Mouse (Mus musculus): ENCODE measurements around the gene Gm49321. TPM values are rescaled to one million over a fixed set of nuclear protein-coding genes. Genes with fewer than 3 reads are reported as not detected.

Gene Gm49321
- polyA plus RNA-seq, 1 experiment from 2014 or later, result 24.9 TPM

DNA sequence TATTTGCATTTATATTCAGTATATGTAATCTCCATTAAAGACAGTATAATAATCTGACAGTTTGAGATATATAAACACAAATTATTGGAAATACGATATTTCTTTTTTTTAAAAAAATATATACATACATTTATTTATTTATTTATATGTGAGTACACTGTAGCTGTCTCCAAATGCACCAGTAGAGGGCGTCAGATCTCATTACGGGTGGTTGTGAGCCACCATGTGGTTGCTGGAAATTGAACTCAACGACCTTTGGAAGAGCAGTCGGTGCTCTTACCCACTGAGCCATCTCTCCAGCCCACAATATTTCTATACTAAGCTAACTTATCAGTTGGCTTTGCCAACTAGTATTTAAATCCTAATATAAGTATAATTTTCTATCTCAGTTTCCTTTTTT is 6.2 kb upstream of the Gm49321 start:
- H3K36me3 ChIP-seq (ENCODE audit: control insufficient read depth, insufficient read depth), result peaks cover 28% of the 10 kb centered on the region

DNA sequence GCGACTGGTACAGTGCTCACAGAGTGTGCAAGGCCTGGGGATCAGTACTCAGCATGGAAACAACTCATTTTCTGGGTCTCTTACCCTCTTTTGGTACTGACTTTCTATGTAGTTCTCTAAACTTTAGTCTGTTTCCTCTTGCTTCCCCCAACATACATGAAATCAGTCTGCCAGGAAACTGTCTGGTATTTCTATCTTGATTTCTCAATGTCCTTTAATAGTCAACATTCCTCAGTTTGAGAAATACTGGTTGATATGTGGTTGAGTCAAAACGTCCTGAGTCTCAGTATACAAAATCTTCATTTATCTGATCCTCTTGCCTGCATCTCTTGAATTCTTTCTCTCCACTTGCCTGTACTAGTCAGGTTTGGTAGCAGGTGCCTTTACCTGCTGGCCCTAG is 2.9 kb upstream of the Gm49321 start:
- Histone ChIP-seq H3K36me3 (ENCODE audit: control insufficient read depth, insufficient read depth) (peaks cover 32% of the 10 kb centered on the region), H3K4me2 (ENCODE audit: low read length) (no peak overlapping the region), H3K27me3 (replicated peaks; ENCODE audit: control insufficient read depth, insufficient read depth, low read length) (no peaks in the 10 kb centered on the region), H3K9me3 (ENCODE audit: control insufficient read depth, low read length) (no peaks in the 10 kb centered on the region), H3K4me3 (replicated peaks; ENCODE audit: low read length) (no peak overlapping the region), H3K27ac (ENCODE audit: low read length) (no peak overlapping the region), H3K9ac (replicated peaks; ENCODE audit: low read depth, low read length) (no peak overlapping the region), H3K4me1 (replicated peaks; ENCODE audit: control insufficient read depth, insufficient read depth, low read length) (no peaks in the 10 kb centered on the region)
- ATAC-seq, result no peak
- WGBS, result 80% methylated on average over 2 of the region's 2 CpGs

More for the DNA sequence above, 6.2 kb upstream of the Gm49321 start:
- Histone ChIP-seq H3K4me2 (ENCODE audit: low read length) (no peak overlapping the region), H3K9me3 (ENCODE audit: control insufficient read depth, low read length) (no peaks in the 10 kb centered on the region), H3K9ac (replicated peaks; ENCODE audit: low read depth, low read length) (no peak overlapping the region), H3K4me1 (replicated peaks; ENCODE audit: control insufficient read depth, insufficient read depth, low read length) (no peaks in the 10 kb centered on the region), H3K27me3 (replicated peaks; ENCODE audit: control insufficient read depth, insufficient read depth, low read length) (no peaks in the 10 kb centered on the region), H3K4me3 (replicated peaks; ENCODE audit: low read length) (no peak overlapping the region), H3K27ac (ENCODE audit: low read length) (no peak overlapping the region)
- ATAC-seq, result no peak
- WGBS, result 58% methylated on average over 5 of the region's 5 CpGs

DNA sequence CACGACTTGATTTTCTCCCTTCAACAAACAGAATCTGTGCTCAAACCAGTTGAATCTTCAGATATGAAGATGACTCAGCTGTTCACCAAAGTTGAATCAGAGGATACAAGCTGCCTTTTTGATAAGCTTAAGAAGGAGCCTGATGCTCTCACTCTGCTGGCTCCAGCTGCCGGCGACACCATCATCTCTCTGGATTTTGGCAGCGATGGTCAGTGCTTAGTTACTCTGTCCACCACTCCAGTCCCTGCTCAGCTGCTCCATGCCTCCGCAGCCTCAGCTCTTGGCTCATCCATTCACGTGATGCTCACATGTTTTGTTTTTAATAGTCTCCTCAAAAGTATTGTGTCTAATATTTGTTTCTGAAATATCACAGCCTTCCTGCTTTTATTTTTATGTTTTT is 2.1 kb downstream of the Gm49321 start:
- Histone ChIP-seq H3K27me3 (replicated peaks; ENCODE audit: control insufficient read depth, insufficient read depth, low read length) (no peaks in the 10 kb centered on the region), H3K4me2 (ENCODE audit: low read length) (no peak overlapping the region), H3K9me3 (ENCODE audit: control insufficient read depth, low read length) (no peaks in the 10 kb centered on the region), H3K4me3 (replicated peaks; ENCODE audit: low read length) (no peak overlapping the region), H3K27ac (ENCODE audit: low read length) (no peak overlapping the region), H3K4me1 (replicated peaks; ENCODE audit: control insufficient read depth, insufficient read depth, low read length) (no peaks in the 10 kb centered on the region), H3K36me3 (ENCODE audit: control insufficient read depth, insufficient read depth) (peaks cover 31% of the 10 kb centered on the region), H3K9ac (replicated peaks; ENCODE audit: low read depth, low read length) (no peak overlapping the region)
- WGBS, result 92% methylated on average over 6 of the region's 6 CpGs
- no peak for ATAC-seq

DNA sequence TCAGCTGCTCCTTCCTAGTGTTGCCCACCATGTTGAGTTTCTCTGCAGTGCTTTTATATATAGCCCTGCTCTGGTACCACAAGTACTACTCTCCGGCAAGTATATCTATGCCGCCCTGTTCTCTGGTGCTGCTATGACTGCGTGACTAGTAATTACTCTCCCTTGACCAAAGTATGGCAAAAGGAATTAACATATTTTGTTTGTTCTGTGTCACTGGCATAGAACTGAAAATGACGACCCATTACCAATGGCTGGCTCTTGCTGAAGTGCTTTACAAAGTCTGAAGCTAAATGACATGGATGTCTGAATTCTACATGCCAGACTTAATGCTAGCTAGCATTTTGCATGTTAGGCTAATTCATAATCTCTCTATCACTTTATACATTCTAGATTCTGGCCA is 11.0 kb downstream of the Gm49321 start:
- 87% methylated on average over 4 of the region's 4 CpGs for WGBS
- H3K4me1 ChIP-seq (replicated peaks; ENCODE audit: control insufficient read depth, insufficient read depth, low read length), result peaks cover 12% of the 10 kb centered on the region
- H3K9ac ChIP-seq (replicated peaks; ENCODE audit: low read depth, low read length), result no peak overlapping the region
- H3K27me3 ChIP-seq (replicated peaks; ENCODE audit: control insufficient read depth, insufficient read depth, low read length), result no peaks in the 10 kb centered on the region
- H3K9me3 ChIP-seq (ENCODE audit: control insufficient read depth, low read length), result no peaks in the 10 kb centered on the region
- no peak overlapping the region for H3K4me2 ChIP-seq (ENCODE audit: low read length)
- H3K27ac ChIP-seq (ENCODE audit: low read length), result no peak overlapping the region
- ATAC-seq, result no peak
- H3K4me3 ChIP-seq (replicated peaks; ENCODE audit: low read length), result no peak overlapping the region
- H3K36me3 ChIP-seq (ENCODE audit: control insufficient read depth, insufficient read depth), result peaks cover 16% of the 10 kb centered on the region

DNA sequence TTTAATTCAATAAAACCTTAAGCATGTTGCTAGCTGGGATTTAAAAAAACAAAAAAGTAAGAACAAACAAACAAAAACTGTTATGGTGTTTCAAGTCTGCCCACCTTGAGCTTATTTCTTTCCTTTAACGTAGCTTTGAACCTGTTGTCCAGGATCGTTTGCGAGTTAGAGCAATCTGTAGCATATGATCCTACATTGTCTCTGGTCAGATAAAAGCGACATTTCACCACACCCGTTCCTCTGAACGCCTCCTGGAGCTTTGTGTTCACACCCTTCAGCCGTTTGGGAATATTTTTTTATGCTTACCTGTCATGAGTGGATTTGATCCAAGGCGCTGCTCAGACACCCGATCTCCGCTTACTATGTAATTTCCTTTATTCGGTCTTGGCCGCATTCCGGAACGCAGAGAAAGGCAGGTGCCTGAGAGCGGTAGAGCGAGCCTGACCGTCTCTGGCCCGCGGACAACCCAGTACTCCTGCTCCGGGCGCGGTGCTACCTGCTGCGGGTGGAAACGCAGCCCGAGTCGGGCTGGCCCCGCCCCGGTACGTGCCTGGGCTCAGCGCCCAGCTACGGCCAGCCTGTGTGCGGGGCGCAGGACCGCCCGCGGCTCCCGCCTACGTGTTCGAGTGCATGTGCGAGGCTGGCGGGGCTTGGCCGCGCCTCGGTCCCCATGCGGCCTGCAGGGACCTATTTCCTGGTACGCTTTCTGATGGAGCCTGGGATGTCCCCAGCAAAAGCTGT is 12.0 kb downstream of the Gm49321 start:
- Histone ChIP-seq H3K27me3 (replicated peaks; ENCODE audit: control insufficient read depth, insufficient read depth, low read length) (no peaks in the 10 kb centered on the region), H3K4me1 (replicated peaks; ENCODE audit: control insufficient read depth, insufficient read depth, low read length) (peaks cover 14% of the 10 kb centered on the region), H3K4me3 (replicated peaks; ENCODE audit: low read length) (peak overlapping the region; percentile 49), H3K27ac (ENCODE audit: low read length) (no peak overlapping the region), H3K9me3 (ENCODE audit: control insufficient read depth, low read length) (no peaks in the 10 kb centered on the region), H3K9ac (replicated peaks; ENCODE audit: low read depth, low read length) (peak overlapping the region; percentile 69), H3K36me3 (ENCODE audit: control insufficient read depth, insufficient read depth) (peaks cover 10% of the 10 kb centered on the region; the same call in 1 of the 2 replicates), H3K4me2 (ENCODE audit: low read length) (peak overlapping the region; percentile 83)
- WGBS, result 5% methylated on average over 46 of the region's 46 CpGs
- ATAC-seq, result peak; percentile 86

DNA sequence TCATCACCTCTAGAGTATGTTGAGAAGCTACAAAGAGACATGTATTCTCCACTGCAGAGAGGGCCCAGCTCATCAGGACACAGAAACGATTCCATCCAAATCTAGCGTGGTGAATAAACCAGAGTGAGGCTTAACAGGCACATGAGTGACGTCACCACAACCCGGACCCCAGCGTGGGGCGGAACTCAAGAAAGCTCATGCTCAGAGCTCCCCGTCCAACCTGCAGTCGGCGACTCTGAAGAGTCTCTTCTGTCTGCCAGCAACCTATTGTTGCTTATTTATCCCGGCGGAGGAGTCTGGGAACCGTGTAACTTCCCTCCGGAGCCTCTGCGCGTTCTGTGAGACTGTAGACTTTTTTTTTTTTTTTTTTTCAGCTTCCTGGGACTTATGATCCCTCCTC is 15.4 kb downstream of the Gm49321 start:
- H3K4me3 ChIP-seq (replicated peaks; ENCODE audit: low read length), result peak overlapping the region; percentile 41
- peaks cover 14% of the 10 kb centered on the region for H3K4me1 ChIP-seq (replicated peaks; ENCODE audit: control insufficient read depth, insufficient read depth, low read length)
- H3K9me3 ChIP-seq (ENCODE audit: control insufficient read depth, low read length), result no peaks in the 10 kb centered on the region
- no peaks in the 10 kb centered on the region for H3K27me3 ChIP-seq (replicated peaks; ENCODE audit: control insufficient read depth, insufficient read depth, low read length)
- peak; percentile 57 for ATAC-seq
- H3K9ac ChIP-seq (replicated peaks; ENCODE audit: low read depth, low read length), result peak overlapping the region; percentile 48
- 7% methylated on average over 15 of the region's 15 CpGs for WGBS
- H3K4me2 ChIP-seq (ENCODE audit: low read length), result peak overlapping the region; percentile 61
- H3K27ac ChIP-seq (ENCODE audit: low read length), result no peak overlapping the region
- H3K36me3 ChIP-seq (ENCODE audit: control insufficient read depth, insufficient read depth), result no peaks in the 10 kb centered on the region

DNA sequence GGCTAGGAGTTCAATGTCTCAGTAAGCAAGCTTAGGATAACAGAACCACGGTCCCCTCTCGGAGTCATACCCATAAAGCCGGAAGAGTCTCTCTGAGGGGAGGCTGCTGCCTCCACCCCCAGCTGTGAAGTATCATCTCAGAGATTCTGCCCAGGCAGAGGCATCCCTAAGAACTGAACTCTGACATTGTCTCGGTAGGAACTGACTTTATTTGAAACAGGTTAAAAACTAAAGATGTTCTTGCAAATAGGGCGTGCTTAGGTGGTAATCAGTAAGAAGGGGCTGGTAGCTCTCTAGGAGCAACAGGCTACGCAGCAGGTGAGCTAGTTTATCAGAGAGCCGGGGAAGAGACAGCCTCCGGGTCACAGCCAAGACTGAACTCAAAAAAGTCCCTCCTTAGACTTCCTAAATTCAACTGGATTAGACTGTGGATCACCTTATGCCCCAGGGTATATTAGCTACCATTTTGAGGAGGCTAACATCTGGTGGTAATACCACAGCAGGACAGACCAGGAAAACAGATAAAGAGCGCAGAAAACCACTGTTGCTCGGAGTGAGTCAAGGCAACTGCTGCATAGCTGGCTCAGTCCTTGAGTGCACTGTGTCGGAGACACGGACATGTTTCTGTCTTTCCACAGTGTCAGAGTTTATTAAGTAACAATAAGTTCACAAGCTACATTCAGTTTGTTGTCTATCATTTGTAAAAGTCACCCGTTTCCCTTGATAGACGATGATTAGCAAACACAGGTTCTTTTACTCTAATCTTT is 16.1 kb downstream of the Gm49321 start:
- 57% methylated on average over 14 of the region's 14 CpGs for WGBS
- H3K27me3 ChIP-seq (replicated peaks; ENCODE audit: control insufficient read depth, insufficient read depth, low read length), result no peaks in the 10 kb centered on the region
- H3K4me3 ChIP-seq (replicated peaks; ENCODE audit: low read length), result peak overlapping the region; percentile 41
- no peaks in the 10 kb centered on the region for H3K36me3 ChIP-seq (ENCODE audit: control insufficient read depth, insufficient read depth)
- H3K4me1 ChIP-seq (replicated peaks; ENCODE audit: control insufficient read depth, insufficient read depth, low read length), result peaks cover 14% of the 10 kb centered on the region
- H3K27ac ChIP-seq (ENCODE audit: low read length), result no peak overlapping the region
- peak overlapping the region; percentile 61 for H3K4me2 ChIP-seq (ENCODE audit: low read length)
- peak overlapping the region; percentile 48; the same call in 1 of the 2 replicates for H3K9ac ChIP-seq (replicated peaks; ENCODE audit: low read depth, low read length)
- H3K9me3 ChIP-seq (ENCODE audit: control insufficient read depth, low read length), result no peaks in the 10 kb centered on the region
- ATAC-seq, result no peak

DNA sequence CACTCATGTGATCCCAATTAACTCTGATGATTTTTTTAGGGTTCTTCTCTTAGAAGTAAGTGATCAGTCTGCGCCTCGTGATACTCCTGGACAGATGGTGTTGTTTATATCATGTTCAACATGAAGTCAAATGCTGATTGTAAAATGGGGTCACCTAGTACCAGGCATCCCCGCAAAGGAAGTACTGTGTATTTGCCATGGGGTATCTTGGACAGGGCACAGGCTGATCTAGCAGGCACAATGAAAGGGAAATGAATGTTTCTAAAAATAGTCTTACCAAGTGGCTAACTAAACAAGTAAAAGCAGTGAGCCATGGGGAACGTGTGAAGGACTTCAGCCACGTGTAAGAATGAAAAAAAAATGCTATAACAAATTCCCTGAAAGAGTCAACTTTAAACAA is 17.3 kb downstream of the Gm49321 start:
- Histone ChIP-seq H3K27me3 (replicated peaks; ENCODE audit: control insufficient read depth, insufficient read depth, low read length) (no peaks in the 10 kb centered on the region), H3K4me1 (replicated peaks; ENCODE audit: control insufficient read depth, insufficient read depth, low read length) (peaks cover 9% of the 10 kb centered on the region), H3K27ac (ENCODE audit: low read length) (no peak overlapping the region), H3K9me3 (ENCODE audit: control insufficient read depth, low read length) (no peaks in the 10 kb centered on the region), H3K4me3 (replicated peaks; ENCODE audit: low read length) (no peak overlapping the region), H3K4me2 (ENCODE audit: low read length) (no peak overlapping the region), H3K9ac (replicated peaks; ENCODE audit: low read depth, low read length) (no peak overlapping the region), H3K36me3 (ENCODE audit: control insufficient read depth, insufficient read depth) (no peaks in the 10 kb centered on the region)
- WGBS, result 73% methylated on average over 5 of the region's 5 CpGs
- ATAC-seq, result no peak

DNA sequence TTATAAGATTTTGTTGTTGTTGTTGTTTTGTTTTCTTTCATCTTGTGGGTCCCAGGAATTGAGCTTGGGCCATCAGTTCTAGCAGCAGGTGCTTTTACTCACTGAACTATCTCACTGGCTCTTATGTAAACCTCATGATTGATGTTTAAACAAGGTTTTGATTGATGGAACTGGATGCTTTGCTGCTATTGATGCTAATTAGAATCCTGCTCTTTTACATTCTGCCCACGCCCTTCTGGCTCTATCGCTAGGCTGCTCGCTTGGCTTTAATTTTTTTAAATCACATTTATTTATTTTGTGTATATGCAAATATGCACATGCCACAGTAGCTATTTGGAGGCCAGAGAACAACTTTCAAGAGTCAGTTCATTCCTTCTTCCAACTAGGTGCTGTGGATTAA is 20.2 kb downstream of the Gm49321 start:
- 66% methylated on average over 3 of the region's 3 CpGs for WGBS

More for the DNA sequence above, 20.2 kb downstream of the Gm49321 start:
- no peak for ATAC-seq
- H3K27me3 ChIP-seq (replicated peaks; ENCODE audit: control insufficient read depth, insufficient read depth, low read length), result 0 out of 2 replicates have a peak, but pooled peaks cover 2% of the 10 kb centered on the region
- H3K4me3 ChIP-seq (replicated peaks; ENCODE audit: low read length), result no peak overlapping the region
- H3K4me1 ChIP-seq (replicated peaks; ENCODE audit: control insufficient read depth, insufficient read depth, low read length), result peaks cover 7% of the 10 kb centered on the region; the same call in 1 of the 2 replicates
- no peaks in the 10 kb centered on the region for H3K9me3 ChIP-seq (ENCODE audit: control insufficient read depth, low read length)
- no peak overlapping the region for H3K9ac ChIP-seq (replicated peaks; ENCODE audit: low read depth, low read length)
- H3K27ac ChIP-seq (ENCODE audit: low read length), result no peak overlapping the region
- no peaks in the 10 kb centered on the region for H3K36me3 ChIP-seq (ENCODE audit: control insufficient read depth, insufficient read depth)
- no peak overlapping the region for H3K4me2 ChIP-seq (ENCODE audit: low read length)

Data from forebrain, embryonic 16.5 days (tissue).